Mouse (Mus musculus): Measurements from ENCODE around the gene Slc35e3.

Gene Slc35e3

GRCm38 (mm10) chr10:117746297-117746883, at the start of gene Slc35e3:
Gene Slc35e3, minus strand, starts transcription at chr10:117746365.
- in situ Hi-C loops (cut with MboI, MseI): no loop called here

GRCm38 (mm10) chr10:117795206-117795605, 49.0 kb upstream of the Slc35e3 start:
- in situ Hi-C loops (cut with MboI, MseI): no loop called here

DNA sequence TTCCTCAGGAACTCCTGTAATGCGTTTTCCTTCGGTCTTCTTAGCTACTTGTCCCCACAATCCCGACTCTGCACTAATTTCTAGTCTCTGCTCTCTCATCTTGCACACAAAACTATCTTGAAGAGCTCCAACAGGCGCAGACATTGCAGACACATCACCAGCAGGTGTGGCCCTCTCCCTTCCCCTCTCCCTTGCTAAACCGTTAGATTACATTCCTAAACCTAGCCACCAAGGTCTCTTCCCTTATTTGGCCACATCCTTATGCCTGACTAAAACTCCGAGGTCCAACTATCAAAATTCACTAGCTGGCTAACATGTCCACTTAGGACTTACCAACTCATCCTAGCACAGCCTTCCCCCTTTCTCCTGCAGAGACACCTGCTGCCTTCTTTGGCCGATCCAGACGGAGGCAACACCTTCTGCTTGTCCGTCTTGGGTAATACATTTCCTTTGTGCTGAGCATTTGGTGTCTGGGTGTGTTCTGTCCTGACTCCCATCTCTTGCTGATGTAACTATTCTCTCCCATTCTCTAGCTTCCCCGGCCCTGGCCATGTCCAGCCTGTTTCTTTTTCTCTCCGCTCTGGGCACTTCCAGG, 47.4 kb upstream of the Slc35e3 start:
- in situ Hi-C loops (cut with MboI, MseI): no loop called here

DNA sequence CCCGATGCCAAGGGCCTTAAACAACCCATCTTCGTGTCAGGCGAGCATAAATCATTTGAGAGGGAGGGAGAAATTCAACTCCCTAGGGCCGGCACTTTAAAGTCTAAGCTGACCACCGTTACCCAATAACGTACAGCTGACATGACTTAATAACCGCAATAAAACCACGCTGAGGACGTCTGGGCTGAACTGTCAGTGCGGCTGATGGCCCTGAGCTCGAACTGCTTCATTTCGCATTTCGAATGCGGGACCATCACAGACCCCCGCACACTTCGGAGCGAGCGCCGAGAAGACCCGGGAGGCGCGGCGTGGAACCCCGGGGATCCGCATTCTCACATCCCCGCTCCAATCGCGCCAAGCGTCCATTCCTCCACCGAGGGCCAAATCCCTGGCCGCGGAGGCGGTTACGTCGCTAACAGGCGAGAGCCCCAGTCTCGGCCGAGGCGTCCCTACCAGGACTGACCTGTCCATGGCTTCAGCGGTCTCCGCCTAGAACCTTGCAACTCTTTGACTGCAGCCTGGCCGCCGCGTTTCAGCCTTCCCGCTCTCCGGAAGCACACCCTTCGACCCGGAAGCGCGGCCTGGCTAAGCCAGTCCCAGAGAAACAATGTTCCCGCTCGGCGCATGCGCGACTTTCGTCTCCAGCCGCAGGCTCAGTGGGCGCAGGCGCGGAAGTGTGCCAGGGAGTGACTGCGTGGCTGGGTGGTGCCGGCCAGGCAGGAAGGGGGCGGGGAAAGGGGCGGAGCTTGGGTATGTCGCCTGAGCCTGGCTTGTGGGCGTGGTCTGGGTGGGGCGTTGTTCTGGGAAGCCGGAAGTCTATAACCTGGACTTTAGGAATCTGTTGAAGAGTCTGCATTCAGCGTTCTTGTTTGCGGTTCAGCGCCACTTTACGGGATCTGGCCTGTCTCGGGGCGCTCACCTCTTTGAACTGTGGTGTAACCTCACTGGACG, 46.3 kb upstream of the Slc35e3 start, which contains the start of gene Nup107:
Gene Nup107, minus strand, starts transcription at position 565 of the 951 bp plus-strand sequence.
- in situ Hi-C loops (cut with MboI, MseI): no loop called here

- in situ Hi-C loops (cut with MboI, MseI): no loop called here
Measured at GRCm38 (mm10) chr10:117791171-117791470, 45.0 kb upstream of the Slc35e3 start.

DNA sequence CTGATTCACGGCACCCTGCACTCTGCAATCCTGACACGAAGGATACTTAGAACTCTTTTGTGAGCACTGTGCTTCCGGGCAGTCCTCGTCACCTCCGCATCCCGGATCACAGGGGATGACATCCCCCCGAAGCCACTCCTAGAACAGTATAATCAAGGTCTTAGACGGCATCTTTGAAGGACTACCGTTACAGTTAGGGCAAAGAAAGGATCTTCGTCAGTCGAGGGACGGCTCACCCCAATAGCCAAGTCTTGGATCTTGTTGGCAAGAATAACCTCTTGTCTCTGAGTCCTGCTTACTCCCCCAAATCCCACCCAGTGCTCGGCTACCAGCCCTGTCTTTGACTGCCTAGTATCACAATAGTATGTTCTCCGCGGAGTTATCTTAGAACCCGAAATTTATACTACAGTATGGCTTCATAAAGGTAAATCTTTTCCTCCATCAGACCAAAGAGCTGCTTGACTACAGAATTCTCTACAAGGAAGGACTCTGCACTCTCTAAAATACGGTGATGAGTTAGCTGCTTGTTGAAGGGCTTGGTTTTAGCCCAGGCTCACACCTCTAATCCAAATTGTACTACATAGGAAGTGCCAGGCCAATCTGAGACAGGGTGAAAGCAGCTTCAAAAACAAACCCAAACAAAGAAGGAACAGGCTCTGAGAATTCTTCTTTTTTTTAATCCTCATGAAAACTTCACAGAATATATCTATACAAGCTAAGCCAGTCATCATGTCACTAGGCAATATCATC, 44.4 kb upstream of the Slc35e3 start:
- in situ Hi-C loops (cut with MboI, MseI): no loop called here

GRCm38 (mm10) chr10:117790011-117790410, 43.8 kb upstream of the Slc35e3 start:
- in situ Hi-C loops (cut with MboI, MseI): no loop called here

DNA sequence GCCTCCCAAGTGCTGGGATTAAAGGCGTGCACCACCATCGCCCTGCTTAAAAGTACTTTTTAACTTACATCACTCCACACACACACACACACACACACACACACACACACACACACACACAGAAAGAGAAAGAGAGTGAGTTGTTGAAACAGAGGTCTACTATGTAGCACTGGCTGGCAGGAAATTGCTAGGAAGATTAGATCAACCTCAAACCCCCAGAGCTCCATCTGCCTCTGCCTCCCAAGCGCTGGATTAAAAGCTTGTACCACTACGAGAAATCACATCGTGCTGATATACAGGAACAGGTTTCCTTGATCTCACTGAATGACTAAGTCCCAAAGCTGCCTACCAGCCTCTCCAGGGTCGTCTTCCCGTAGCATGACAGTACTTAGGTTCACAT, 38.5 kb upstream of the Slc35e3 start:
- in situ Hi-C loops (cut with MboI, MseI): no loop called here

DNA sequence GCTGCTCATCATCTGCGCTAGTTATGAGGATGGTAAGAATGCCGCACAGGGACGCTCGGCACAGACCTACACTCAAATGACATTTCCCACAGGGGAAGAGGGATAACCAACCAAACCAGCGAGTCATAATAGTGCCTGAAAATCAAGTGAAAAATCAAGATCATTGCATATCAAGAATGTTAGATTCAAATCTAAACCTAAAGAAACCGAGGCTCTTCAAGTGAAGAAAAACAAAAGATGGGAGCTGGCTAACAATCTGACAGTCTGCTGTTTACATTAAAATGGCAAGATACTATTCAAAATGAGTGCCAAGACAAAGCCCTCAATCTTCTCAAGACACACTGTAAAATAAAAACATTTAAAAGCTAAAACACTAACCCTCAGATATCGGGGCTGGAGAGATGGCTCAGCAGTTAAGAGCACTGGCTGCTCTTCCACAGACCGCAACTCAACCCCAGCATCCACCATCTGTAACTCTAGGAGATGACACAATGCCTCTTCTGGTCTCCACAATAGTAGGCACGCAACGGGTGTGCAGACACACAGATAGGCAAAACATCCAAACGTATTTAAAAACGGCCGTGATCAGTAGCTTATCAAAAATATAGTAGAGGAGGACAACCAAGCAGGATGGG, 37.7 kb upstream of the Slc35e3 start:
- in situ Hi-C loops (cut with MboI, MseI): no loop called here

GRCm38 (mm10) chr10:117782491-117783260, 36.5 kb upstream of the Slc35e3 start:
- in situ Hi-C loops (cut with MboI, MseI): no loop called here

DNA sequence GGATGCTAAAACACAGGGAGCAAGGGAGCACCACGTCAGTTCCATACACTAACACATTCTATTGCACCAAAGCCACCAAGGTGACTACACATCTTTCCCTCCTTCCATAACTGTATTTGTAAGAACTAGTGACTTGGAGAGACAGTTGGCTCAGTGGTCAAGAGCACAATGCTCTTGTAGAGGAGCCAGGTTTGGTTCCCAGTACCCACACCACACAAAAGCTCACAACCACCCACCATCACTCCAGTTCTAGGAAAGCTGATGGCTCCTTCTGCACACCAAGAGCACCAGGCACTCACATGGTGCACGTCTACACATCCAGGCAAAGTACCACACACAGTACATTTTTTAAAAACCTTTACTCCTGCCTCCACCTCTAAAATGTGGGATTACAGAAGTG, 35.9 kb upstream of the Slc35e3 start:
- in situ Hi-C loops (cut with MboI, MseI): no loop called here

- in situ Hi-C loops (cut with MboI, MseI): no loop called here
Measured at GRCm38 (mm10) chr10:117781021-117781725, 35.0 kb upstream of the Slc35e3 start.

DNA sequence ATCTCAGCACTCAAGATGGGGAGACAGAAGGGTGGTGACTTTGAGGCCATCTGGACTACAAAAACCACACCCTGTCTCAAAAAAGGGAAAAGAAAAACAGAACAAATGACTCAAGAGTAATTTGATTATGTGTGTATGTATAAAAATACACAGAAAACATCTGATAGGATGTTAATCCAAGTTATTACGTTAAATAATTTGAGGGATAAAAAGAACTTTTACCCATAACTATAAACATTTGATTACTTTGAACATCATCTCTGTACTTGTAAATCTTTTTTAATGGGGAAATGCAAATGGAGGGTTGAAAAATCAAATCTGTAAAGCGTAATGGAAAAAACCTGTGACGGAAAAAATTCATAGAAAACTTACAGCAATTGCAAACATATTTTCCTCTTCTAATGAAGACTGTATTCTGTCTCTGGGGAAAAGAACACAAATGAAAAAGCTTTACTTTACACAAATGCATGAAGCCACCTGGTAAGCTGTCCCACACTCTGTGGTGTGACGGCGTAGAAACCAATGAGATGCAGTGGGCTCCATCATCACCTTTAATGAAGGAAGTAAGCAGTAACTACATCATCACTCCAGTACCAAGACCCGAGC, 34.2 kb upstream of the Slc35e3 start:
- in situ Hi-C loops (cut with MboI, MseI): no loop called here

DNA sequence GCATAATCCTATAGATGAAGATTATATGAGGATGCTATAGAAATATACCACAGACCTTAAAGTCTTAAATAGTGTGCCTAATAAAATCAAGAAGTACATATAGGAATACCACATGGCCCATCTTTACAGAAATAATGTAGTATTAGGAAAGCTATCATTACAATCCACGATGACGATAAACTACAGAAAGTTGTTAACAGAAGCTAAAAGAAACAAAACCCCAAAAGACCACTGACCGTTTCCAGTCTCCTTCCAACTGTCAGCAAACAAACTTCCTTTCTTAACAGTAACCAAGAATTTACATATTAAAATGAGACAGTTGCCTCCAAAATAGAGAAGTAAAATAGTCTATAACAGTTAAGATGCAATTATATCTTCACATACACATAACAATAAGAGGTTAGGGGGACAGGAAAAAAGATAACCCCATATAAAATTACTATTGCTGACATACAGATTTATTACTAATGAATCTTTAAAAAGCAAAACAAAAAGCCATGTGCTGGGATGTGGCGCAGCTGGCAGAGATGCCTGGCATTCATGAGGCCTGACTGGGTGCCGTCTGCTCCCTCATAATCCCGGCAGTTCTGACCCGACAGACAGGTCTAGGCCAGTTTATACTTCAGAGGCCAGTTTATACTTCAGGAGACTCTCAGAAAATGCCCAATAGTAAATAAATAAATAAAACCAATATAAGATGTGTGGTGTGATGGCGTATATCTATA, 33.6 kb upstream of the Slc35e3 start:
- in situ Hi-C loops (cut with MboI, MseI): no loop called here

DNA sequence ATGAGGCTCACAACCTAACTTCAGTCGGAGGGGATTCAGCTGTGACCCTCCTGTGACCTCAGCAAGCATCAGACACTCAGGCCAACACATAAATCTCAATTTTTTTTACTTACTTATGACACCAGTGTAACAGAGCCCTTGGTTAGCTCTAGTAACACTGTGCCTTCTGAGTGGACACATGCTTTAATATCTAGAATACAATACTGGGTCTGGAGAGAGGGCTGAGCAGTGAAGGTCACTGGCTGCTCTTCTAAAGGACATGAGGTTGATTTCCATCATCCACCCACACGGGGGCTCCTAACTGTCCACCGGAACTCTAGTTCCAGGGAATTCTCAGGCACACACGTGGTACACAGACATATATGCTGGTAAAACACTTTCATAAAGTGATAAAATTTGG, 32.8 kb upstream of the Slc35e3 start:
- in situ Hi-C loops (cut with MboI, MseI): no loop called here

DNA sequence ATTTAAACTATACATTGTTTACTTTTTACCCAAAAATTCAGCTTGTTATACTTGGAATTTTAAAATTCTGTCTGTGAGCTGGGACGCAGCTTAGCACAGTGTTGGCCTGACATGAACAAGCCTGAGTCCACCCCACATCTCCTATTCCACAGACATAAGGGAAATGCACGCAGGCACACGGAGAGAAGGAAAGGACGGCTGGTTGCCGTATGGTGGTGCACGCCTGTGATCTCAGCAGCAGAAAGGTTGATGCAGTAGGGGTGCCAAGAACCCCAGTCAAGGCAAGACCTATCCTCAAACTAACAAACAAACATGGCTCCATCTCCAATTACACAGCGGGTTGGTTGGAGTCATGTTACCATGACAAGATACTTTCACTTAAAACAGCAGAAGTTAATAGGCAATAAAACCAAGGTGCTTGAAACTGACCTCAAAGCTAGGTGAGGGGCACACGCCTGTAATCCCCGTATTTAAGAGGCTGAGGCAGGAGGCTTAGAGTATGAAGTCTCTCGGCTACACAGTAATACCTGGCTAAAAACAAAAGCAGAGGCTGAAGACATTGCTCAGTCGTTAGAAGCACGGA, 32.3 kb upstream of the Slc35e3 start:
- in situ Hi-C loops (cut with MboI, MseI): no loop called here

DNA sequence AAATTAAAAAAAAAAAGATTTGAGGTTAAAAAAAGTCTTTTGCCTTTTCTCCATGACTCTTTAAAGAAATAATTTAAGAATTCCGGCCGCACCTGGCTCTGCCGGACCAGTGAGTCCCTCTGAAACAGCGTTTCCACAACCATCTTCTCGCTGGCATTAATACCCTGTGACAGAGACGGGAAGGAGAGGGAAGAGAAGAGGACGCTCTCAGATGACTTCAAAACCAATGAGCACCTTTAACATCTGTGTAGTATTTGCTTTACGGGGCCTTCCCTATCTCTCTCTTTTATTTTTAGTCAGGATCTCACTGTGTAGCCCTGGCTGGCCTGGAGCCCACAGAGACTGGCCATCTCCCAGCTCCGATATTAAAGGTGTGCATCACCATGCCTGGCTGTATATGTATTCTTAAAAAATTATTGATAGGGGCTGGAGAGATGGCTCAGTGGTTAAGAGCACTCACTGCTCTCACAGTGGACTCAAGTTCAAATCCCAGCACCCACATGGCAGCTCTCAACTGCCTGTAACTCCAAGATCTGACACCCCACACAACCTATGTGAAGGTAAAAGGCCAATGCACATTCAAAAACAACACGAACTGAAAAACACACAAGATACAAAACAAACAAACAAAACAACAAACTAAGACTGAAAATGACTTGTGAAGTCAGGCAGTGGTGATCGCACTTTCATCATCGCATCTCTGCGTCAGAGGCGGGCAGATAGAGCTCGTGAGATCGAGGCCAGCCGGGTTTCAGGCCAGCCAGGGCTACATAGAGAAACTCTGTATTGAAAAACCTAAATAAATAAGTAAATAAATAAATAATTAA, 31.5 kb upstream of the Slc35e3 start:
- in situ Hi-C loops (cut with MboI, MseI): no loop called here

GRCm38 (mm10) chr10:117777103-117777470, 30.9 kb upstream of the Slc35e3 start:
- in situ Hi-C loops (cut with MboI, MseI): no loop called here
